In the genomic region with DNA sequence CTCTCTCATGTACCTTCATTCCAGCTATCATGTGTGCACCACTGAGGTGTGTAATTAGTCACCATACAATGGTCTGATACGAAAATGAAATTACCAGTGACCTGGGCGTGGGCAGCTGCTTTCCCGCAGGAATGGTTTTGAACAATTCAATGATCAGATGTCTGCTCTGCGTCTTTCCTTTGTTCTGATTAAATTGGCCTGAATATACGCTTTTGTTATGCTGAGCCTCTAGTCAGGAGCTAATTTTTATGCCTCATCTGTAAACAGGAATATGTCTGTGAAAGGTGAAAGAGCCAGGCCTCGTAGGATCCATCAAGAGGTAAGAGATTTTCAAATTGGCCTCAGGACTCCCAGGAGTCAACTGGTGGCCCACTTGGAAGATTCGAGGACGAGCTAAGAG, we compare ENCODE assay signal across 24 mouse cellular contexts. TPM values are rescaled to one million over a fixed set of nuclear protein-coding genes. Genes with fewer than 3 reads are reported as not detected.
DNase-seq lines count a peak whose midpoint lies in the region; ATAC-seq and TF ChIP-seq lines count a peak whose summit lies in the region.
"Had no signal": no experiment of that assay in that cellular context is flagged by ENCODE, and none has a peak within 500 bp of the region (broad histone marks: within the 10 kb centered on the region; RNA-seq: fewer than 3 reads in every experiment).

No protein-coding gene starts in this region.

- no peaks in the 10 kb centered on the region for H3K9me3 ChIP-seq in liver, postnatal 0 days (ENCODE audit: low read length)

- H3K9ac ChIP-seq in liver, postnatal 0 days (replicated peaks): no peak overlapping the region

- intact Hi-C loops in left cerebral cortex, adult 2 months (cut with DNase I): no loop called here

- H3K27me3 ChIP-seq in liver, postnatal 0 days (ENCODE audit: insufficient read depth, low read length): no peaks in the 10 kb centered on the region

- H3K4me3 ChIP-seq in left cerebral cortex, adult 2 months: no peak overlapping the region
- H3K4me3 ChIP-seq in liver, postnatal 0 days (ENCODE audit: low read depth, low read length): no peak overlapping the region

- no peak for TF ChIP-seq EP300 in liver, postnatal 0 days (IDR thresholded peaks at IDR 0.05; ENCODE audit: low read depth)

- H3K4me1 ChIP-seq in liver, postnatal 0 days (ENCODE audit: insufficient read depth): no peaks in the 10 kb centered on the region

- ATAC-seq in liver, postnatal 0 days: no peak
- ATAC-seq: activated CD4-positive, CD25-positive, alpha-beta regulatory T cell, adult 4 months; CD4-positive, CD25-positive, alpha-beta regulatory T cell, adult 4 months; Patski had no signal

- H3K27ac ChIP-seq in left cerebral cortex, adult 2 months: no peak overlapping the region
- H3K27ac ChIP-seq in liver, postnatal 0 days (ENCODE audit: low read depth): no peak overlapping the region

- no peaks in the 10 kb centered on the region for H3K36me3 ChIP-seq in liver, postnatal 0 days (replicated peaks; ENCODE audit: insufficient read depth, low read length)
- H3K36me3 ChIP-seq: G1E had no signal

- DNase-seq in R1 (ENCODE audit: low read depth, low spot score): peak; percentile 28
- DNase-seq in retina, embryonic 14.5 days (ENCODE audit: low spot score): peak; percentile 68
- peak; percentile 71 for DNase-seq in retina, postnatal 1 day
- DNase-seq in left cerebral cortex, adult 2 months (ENCODE audit: extremely low spot score in 1 of 2, low spot score in 2 of 2): no peak
- DNase-seq in cerebellum, postnatal 25 days: no peak
- no peak for DNase-seq in liver, postnatal 0 days
- DNase-seq: adrenal gland, adult 2 months; adrenal gland, adult 8-10 months; adrenal gland, postnatal 10 days; adrenal gland, postnatal 14 days; adrenal gland, postnatal 25 days; adrenal gland, postnatal 36 days; B cell, adult 2 months; cerebellum, adult 11 months; cerebellum, adult 11-12 months; cerebellum, adult 18-20 months; cerebellum, adult 2 months had no signal

- 73% methylated on average over 8 of the region's 8 CpGs for WGBS in liver, postnatal 0 days (ENCODE audit: insufficient replicate concordance)

- TF ChIP-seq CTCF in left cerebral cortex, adult 2 months (IDR thresholded peaks at IDR 0.05): no peak
- TF ChIP-seq CTCF in liver, postnatal 0 days (IDR thresholded peaks at IDR 0.05; ENCODE audit: low read depth): no peak

- no peak overlapping the region for H3K4me2 ChIP-seq in liver, postnatal 0 days (ENCODE audit: low read depth, low read length)

RNA-seq across cellular contexts. Expression of a gene that starts 41.1 kb away (rescaled TPM):
- total RNA-seq in left cerebral cortex, adult 2 months (2021): 1 to 10 TPM; 5.1 to 8.1 TPM
- 2.3 and 2.8 TPM in 2 replicates for polyA plus RNA-seq in liver, postnatal 0 days (2015; fragmentation: Nextera tagmentation; extraction: Ambion mirVana)
- total RNA-seq: CH12.LX, MEL had no signal
- polyA plus RNA-seq: C2C12; CD4-positive, CD25-positive, alpha-beta regulatory T cell, adult 4 months; Patski had no signal

Comparison
In these comparisons a context has a peak if more than half of its experiments do, and no peak if none do; other contexts are left out.
1. DNase-seq: peak in R1 (single experiment), retina, embryonic 14.5 days (single experiment) and retina, postnatal 1 day (single experiment); none in left cerebral cortex, adult 2 months (0 of 2), cerebellum, postnatal 25 days (0 of 2) and liver, postnatal 0 days (single experiment).